Mouse (Mus musculus) bone marrow, adult 2 months (tissue): Measurements from ENCODE around the gene Rabggtb.

Experiments used
- CTCF ChIP-seq: fragments of 200-500 bp; IDR thresholded peaks from 2 replicates; pipeline ENCODE4 v1.5.1; 2011; ENCODE audit warnings: low read length, control low read depth; ENCODE audit not compliant: control insufficient read depth, insufficient read depth
- POLR2A ChIP-seq: fragments of 200-500 bp; IDR thresholded peaks from 2 replicates; pipeline ENCODE4 v1.6.1; 2011; ENCODE audit warnings: low read depth, mild to moderate bottlenecking, control low read depth, low read length, borderline replicate concordance; ENCODE audit not compliant: control insufficient read depth

GRCm38 (mm10) chr3:153858350-153859001 is 54.3 kb downstream of the Rabggtb start:
- TF ChIP-seq CTCF (no peak), POLR2A (no peak)
